Mouse (Mus musculus) ES-Bruce4 (cell line): ENCODE measurements around the gene Galm.

Source experiments
- CTCF ChIP-seq: IDR thresholded peaks from one replicate; pipeline ENCODE4 v1.8.1; 2011; ENCODE audit warnings: low read depth, low read length
- EP300 ChIP-seq: IDR thresholded peaks from 2 replicates; pipeline ENCODE4 v1.6.1; 2011; ENCODE audit warnings: low read depth, low read length; ENCODE audit not compliant: insufficient read depth
- POLR2A ChIP-seq: IDR thresholded peaks from one replicate; pipeline ENCODE4 v1.8.1; 2011; ENCODE audit warnings: low read length; ENCODE audit not compliant: insufficient read depth

- TF ChIP-seq CTCF = no peak
- TF ChIP-seq POLR2A = no peak
- TF ChIP-seq EP300 = no peak
Measured at GRCm38 (mm10) chr17:80172761-80173160, 45.5 kb downstream of the Galm start.
